Mouse (Mus musculus) heart, embryonic 16.5 days (tissue): Measurements from ENCODE around the gene Mdga1. TPM values are rescaled to one million over a fixed set of nuclear protein-coding genes. Genes with fewer than 3 reads are reported as not detected.

Experiments
- ATAC-seq: fragments of 200-750 bp; cut with Nextera tagmentation; replicated peaks from 2 replicates; pipeline ENCODE4 v1.8.0; 2017; ENCODE audit warnings: moderate number of reproducible peaks; ENCODE audit not compliant: insufficient read depth, low FRiP score; ENCODE audit errors: extremely low read depth
- H3K27ac ChIP-seq: fragments of 300-500 bp; sonication (generic); 2 replicates; pipeline ENCODE4 v1.5.1; 2014; ENCODE audit warnings: mild to moderate bottlenecking, low read length, control low read depth, moderate library complexity
- H3K27me3 ChIP-seq: fragments of 300-500 bp; sonication (generic); 2 replicates; pipeline ENCODE4 v1.6.1; 2014; ENCODE audit warnings: low read length, mixed read lengths; ENCODE audit not compliant: control insufficient read depth, insufficient read depth
- H3K36me3 ChIP-seq: fragments of 300-500 bp; sonication (generic); 2 replicates; pipeline ENCODE4 v1.6.1; 2014; ENCODE audit not compliant: control insufficient read depth, insufficient read depth
- H3K4me1 ChIP-seq: fragments of 300-500 bp; sonication (generic); 2 replicates; pipeline ENCODE4 v1.6.1; 2014; ENCODE audit warnings: low read length, mixed read lengths; ENCODE audit not compliant: control insufficient read depth, insufficient read depth
- H3K4me2 ChIP-seq: fragments of 300-500 bp; sonication (generic); 2 replicates; pipeline ENCODE4 v1.6.1; 2014; ENCODE audit warnings: low read depth, mild to moderate bottlenecking, control low read depth, low read length
- H3K4me3 ChIP-seq: fragments of 300-500 bp; sonication (generic); 2 replicates; pipeline ENCODE4 v1.5.1; 2014; ENCODE audit warnings: mild to moderate bottlenecking, control low read depth, low read length
- H3K9ac ChIP-seq: fragments of 300-500 bp; sonication (generic); 2 replicates; pipeline ENCODE4 v1.6.1; 2014; ENCODE audit warnings: low read length, control low read depth
- H3K9me3 ChIP-seq: fragments of 300-500 bp; sonication (generic); replicated peaks from 2 replicates; pipeline ENCODE4 v1.6.1; 2016; ENCODE audit warnings: low read length; ENCODE audit not compliant: control insufficient read depth
- WGBS: fragments of 180-500 bp; shearing (Covaris S2); extraction: QIAGEN DNeasy Blood & Tissue Kit; methylation state at CpG from one replicate; pipeline ENCODE4 v1.1.7; 2014; 5-methylcytosine and 5-hydroxymethylcytosine counted together
- polyA plus RNA-seq: library from polyadenylated mRNA; unstranded; fragments of >200 nt; fragmentation: Nextera tagmentation; extraction: Ambion mirVana; gene quantifications from 2 replicates; pipeline ENCODE4 v1.2.1, GENCODE M21; 2015

Gene Mdga1
- polyA plus RNA-seq, 1 experiment from 2014 or later, result 5.7 TPM

- peaks cover 7% of the 10 kb centered on the region for H3K4me1 ChIP-seq
- ATAC-seq, result no peak
- H3K36me3 ChIP-seq, result no peaks in the 10 kb centered on the region
- H3K4me3 ChIP-seq, result no peak overlapping the region
- whole genome bisulfite sequencing, result 12% methylated on average over 24 of the region's 27 CpGs
- H3K4me2 ChIP-seq, result peak overlapping the region; percentile 18; the same call in 1 of the 2 replicates
- H3K9me3 ChIP-seq, result no peaks in the 10 kb centered on the region
- no peak overlapping the region for H3K27ac ChIP-seq
- no peaks in the 10 kb centered on the region for H3K27me3 ChIP-seq
- 0 out of 2 replicates have a peak overlapping the region, but pooled peaks have one; percentile 50 for H3K9ac ChIP-seq
Measured at GRCm38 (mm10) chr17:29874082-29874679, 95.7 kb downstream of the Mdga1 start.

DNA sequence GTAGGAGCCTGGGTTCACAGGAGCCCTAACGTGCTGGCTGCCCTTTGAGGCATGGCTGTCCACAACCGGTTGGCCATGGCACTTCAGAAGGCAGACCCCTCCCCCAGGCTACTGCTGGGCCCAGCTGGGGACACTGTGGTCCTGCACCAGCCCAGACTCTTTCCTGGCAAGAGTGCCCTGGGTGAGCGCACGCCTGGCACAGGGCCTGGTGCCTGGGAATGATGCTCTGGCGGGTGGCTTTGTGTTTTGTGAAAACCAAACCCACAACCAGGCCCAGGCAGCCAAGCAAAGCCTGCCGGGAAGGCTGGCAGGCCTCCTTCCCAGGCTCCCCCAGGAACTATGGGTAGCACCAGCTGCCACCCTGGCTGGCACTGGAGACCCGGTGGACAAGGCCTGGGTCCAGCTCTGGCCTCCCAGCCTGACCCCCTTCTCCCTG lies 96.3 kb downstream of the Mdga1 start:
- Histone ChIP-seq H3K27ac (no peak overlapping the region), H3K4me1 (peaks cover 7% of the 10 kb centered on the region), H3K9ac (no peak overlapping the region), H3K4me2 (no peak overlapping the region), H3K9me3 (no peaks in the 10 kb centered on the region), H3K27me3 (no peaks in the 10 kb centered on the region), H3K36me3 (no peaks in the 10 kb centered on the region), H3K4me3 (no peak overlapping the region)
- 67% methylated on average over 7 of the region's 7 CpGs for WGBS
- no peak for ATAC-seq

GRCm38 (mm10) chr17:29870316-29870715 lies 99.6 kb downstream of the Mdga1 start:
- no peak for ATAC-seq

DNA sequence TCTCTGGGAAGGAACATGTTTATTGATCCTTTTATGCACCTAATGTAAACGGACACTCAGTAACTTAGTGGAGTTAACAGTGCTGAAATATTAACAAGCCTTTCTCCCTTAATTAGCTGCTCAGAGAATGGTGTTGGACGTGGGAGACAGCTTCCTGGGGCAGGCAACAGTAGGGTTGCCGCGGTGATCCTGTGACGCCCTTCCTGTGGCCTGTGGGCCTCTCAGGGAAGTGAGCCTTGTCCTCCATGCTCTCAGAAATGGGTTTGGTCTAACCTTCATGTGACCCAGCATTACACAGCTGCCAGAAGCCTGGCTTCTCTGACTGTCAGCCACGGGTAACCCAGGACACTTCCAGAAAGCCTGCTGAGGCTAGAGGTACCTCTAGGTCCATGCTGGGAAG lies 104.0 kb downstream of the Mdga1 start:
- ATAC-seq, result no peak
- WGBS, result 53% methylated on average over 6 of the region's 6 CpGs
- Histone ChIP-seq H3K4me1 (no peaks in the 10 kb centered on the region), H3K27ac (no peak overlapping the region), H3K4me3 (no peak overlapping the region), H3K4me2 (no peak overlapping the region), H3K27me3 (no peaks in the 10 kb centered on the region), H3K36me3 (no peaks in the 10 kb centered on the region), H3K9me3 (peaks cover 9% of the 10 kb centered on the region; the same call in 1 of the 2 replicates), H3K9ac (no peak overlapping the region)

More at GRCm38 (mm10) chr17:29870316-29870715, 99.6 kb downstream of the Mdga1 start:
- H3K27me3 ChIP-seq, result no peaks in the 10 kb centered on the region
- no peak overlapping the region for H3K9ac ChIP-seq
- H3K4me2 ChIP-seq, result no peak overlapping the region
- 61% methylated on average over 12 of the region's 12 CpGs for WGBS
- peaks cover 7% of the 10 kb centered on the region for H3K4me1 ChIP-seq
- H3K9me3 ChIP-seq, result peaks cover 9% of the 10 kb centered on the region; the same call in 1 of the 2 replicates
- H3K36me3 ChIP-seq, result no peaks in the 10 kb centered on the region
- H3K27ac ChIP-seq, result no peak overlapping the region
- no peak overlapping the region for H3K4me3 ChIP-seq

DNA sequence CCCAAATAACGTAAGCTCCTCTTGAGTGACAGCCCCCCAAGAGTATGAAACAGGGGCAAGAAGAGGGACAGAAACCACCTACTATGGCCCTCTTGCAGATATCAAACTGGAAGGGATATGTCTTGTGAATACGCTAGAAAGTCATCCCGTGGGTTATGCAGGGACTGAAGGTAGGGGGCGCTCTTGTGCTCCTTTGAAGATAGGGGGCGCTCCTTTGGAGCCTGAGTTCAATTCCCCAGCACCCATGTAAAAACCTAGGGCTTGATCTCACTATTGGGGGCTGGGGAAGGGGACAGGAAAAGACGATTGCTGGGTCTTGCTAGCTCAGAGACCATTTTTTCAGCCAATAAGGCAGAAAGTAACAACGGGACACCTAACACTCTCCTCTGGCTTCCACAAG lies 105.4 kb downstream of the Mdga1 start:
- no peak overlapping the region for H3K4me2 ChIP-seq
- no peak overlapping the region for H3K27ac ChIP-seq
- no peaks in the 10 kb centered on the region for H3K36me3 ChIP-seq
- no peak overlapping the region for H3K4me3 ChIP-seq
- ATAC-seq, result no peak
- H3K4me1 ChIP-seq, result 0 out of 2 replicates have a peak, but pooled peaks cover 3% of the 10 kb centered on the region
- peaks cover 9% of the 10 kb centered on the region; the same call in 1 of the 2 replicates for H3K9me3 ChIP-seq
- WGBS, result 59% methylated on average over 7 of the region's 7 CpGs
- H3K27me3 ChIP-seq, result no peaks in the 10 kb centered on the region
- H3K9ac ChIP-seq, result no peak overlapping the region

DNA sequence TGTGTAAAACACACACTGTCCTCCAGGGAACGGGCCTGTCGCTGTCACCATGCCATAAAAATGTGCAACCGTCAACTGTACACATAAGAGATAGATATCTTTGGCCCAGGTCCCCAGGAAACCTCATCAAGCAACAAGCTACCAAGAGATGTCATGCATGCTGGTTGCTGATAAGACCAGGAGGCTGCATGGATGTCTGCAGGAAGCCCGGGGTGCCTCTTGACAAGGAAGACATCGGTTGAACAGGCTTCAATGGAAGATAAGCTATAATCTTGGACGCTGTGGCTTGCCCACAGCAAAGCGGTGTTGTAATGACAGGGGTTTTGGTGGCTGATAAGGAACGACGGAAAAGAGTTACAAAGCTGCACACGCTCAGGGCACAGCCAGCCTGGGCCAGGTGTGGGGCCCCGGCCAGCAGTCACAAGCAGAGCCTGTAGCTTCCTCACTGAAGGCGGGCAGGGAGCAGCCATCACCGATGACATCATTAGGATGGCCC lies 110.1 kb downstream of the Mdga1 start:
- H3K9me3 ChIP-seq, result no peaks in the 10 kb centered on the region
- H3K27ac ChIP-seq, result no peak overlapping the region
- no peaks in the 10 kb centered on the region for H3K36me3 ChIP-seq
- no peak overlapping the region for H3K9ac ChIP-seq
- peak; percentile 28; the same call in 1 of the 2 replicates for ATAC-seq
- no peak overlapping the region for H3K4me3 ChIP-seq
- 31% methylated on average over 13 of the region's 13 CpGs for WGBS
- no peaks in the 10 kb centered on the region for H3K27me3 ChIP-seq
- no peak overlapping the region for H3K4me2 ChIP-seq
- H3K4me1 ChIP-seq, result 0 out of 2 replicates have a peak, but pooled peaks cover 6% of the 10 kb centered on the region

- Histone ChIP-seq H3K4me1 (0 out of 2 replicates have a peak, but pooled peaks cover 6% of the 10 kb centered on the region), H3K4me3 (no peak overlapping the region), H3K9me3 (no peaks in the 10 kb centered on the region), H3K9ac (no peak overlapping the region), H3K27me3 (no peaks in the 10 kb centered on the region), H3K4me2 (no peak overlapping the region), H3K27ac (no peak overlapping the region), H3K36me3 (no peaks in the 10 kb centered on the region)
- 88% methylated on average over 3 of the region's 3 CpGs for WGBS
- ATAC-seq, result no peak
Measured at GRCm38 (mm10) chr17:29858764-29859163, 111.1 kb downstream of the Mdga1 start.

- no peak overlapping the region for H3K4me2 ChIP-seq
- no peaks in the 10 kb centered on the region for H3K9me3 ChIP-seq
- H3K27ac ChIP-seq, result no peak overlapping the region
- H3K27me3 ChIP-seq, result no peaks in the 10 kb centered on the region
- H3K4me1 ChIP-seq, result peaks cover 15% of the 10 kb centered on the region
- no peak overlapping the region for H3K9ac ChIP-seq
- no peaks in the 10 kb centered on the region for H3K36me3 ChIP-seq
- no peak overlapping the region for H3K4me3 ChIP-seq
- ATAC-seq, result no peak
- 71% methylated on average over 18 of the region's 18 CpGs for WGBS
Measured at GRCm38 (mm10) chr17:29855702-29856580, 113.9 kb downstream of the Mdga1 start.

DNA sequence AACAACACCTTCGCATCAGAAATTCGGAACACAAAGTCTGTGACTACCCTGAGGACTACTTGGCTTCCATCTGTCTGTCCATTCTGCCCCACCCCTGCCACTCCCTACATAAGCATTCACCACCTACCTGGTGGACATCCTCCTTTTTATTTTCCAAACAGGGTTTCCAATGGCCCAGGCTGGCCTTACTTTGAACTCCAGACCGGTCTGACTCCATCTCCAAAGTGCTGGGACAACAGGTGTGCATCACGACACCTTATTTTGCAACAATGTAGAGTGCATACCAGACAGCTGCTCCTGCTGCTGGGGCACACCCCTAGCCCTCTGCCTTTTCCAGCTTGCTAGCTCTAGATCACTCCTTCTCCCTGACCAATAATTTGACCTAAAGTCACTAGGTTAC lies 115.1 kb downstream of the Mdga1 start:
- WGBS, result 91% methylated on average over 4 of the region's 4 CpGs

More for the DNA sequence above, 115.1 kb downstream of the Mdga1 start:
- H3K4me3 ChIP-seq, result no peak overlapping the region
- H3K9ac ChIP-seq, result no peak overlapping the region
- no peaks in the 10 kb centered on the region for H3K9me3 ChIP-seq
- H3K36me3 ChIP-seq, result no peaks in the 10 kb centered on the region
- ATAC-seq, result no peak
- H3K4me1 ChIP-seq, result peaks cover 15% of the 10 kb centered on the region
- H3K27me3 ChIP-seq, result no peaks in the 10 kb centered on the region
- H3K4me2 ChIP-seq, result no peak overlapping the region
- no peak overlapping the region for H3K27ac ChIP-seq
